Mouse (Mus musculus) thymus, adult 2 months (tissue): ENCODE results near the gene Atraid. TPM values are rescaled to one million over a fixed set of nuclear protein-coding genes. Genes with fewer than 3 reads are reported as not detected.

Source experiments
- DNase-seq: peaks from one replicate; pipeline ENCODE4 v3.0.0; 2021
- H3K27ac ChIP-seq: fragments of 200-500 bp; 2 replicates; pipeline ENCODE4 v1.5.1; 2012; ENCODE audit warnings: low read length, control low read depth; ENCODE audit not compliant: control insufficient read depth, insufficient read depth
- H3K27me3 ChIP-seq: fragments of 200-500 bp; 2 replicates; pipeline ENCODE4 v1.6.1; 2012; ENCODE audit warnings: mild to moderate bottlenecking, low read length, moderate library complexity, mixed read lengths; ENCODE audit not compliant: control insufficient read depth, insufficient read depth
- H3K36me3 ChIP-seq: fragments of 200-500 bp; 2 replicates; pipeline ENCODE4 v1.6.1; 2012; ENCODE audit warnings: mild to moderate bottlenecking, low read length, moderate library complexity; ENCODE audit not compliant: control insufficient read depth, insufficient read depth
- H3K4me1 ChIP-seq: fragments of 200-500 bp; replicated peaks from 2 replicates; pipeline ENCODE4 v1.6.1; 2012; ENCODE audit warnings: low read length; ENCODE audit not compliant: control insufficient read depth, insufficient read depth
- H3K4me3 ChIP-seq: fragments of 200-500 bp; 2 replicates; pipeline ENCODE4 v1.5.1; 2012; ENCODE audit warnings: mild to moderate bottlenecking, low read length, control low read depth, moderate library complexity; ENCODE audit not compliant: control insufficient read depth, insufficient read depth
- CTCF ChIP-seq: fragments of 200-500 bp; IDR thresholded peaks from 2 replicates; pipeline ENCODE4 v1.5.1; 2012; ENCODE audit warnings: mild to moderate bottlenecking, control low read depth, low read length, moderate library complexity, borderline replicate concordance; ENCODE audit not compliant: control insufficient read depth, poor library complexity, insufficient read depth; ENCODE audit errors: extremely low read depth
- POLR2A ChIP-seq: fragments of 200-500 bp; IDR thresholded peaks from 2 replicates; pipeline ENCODE4 v1.6.1; 2012; ENCODE audit warnings: mild to moderate bottlenecking, low read length, control low read depth, moderate library complexity; ENCODE audit not compliant: control insufficient read depth, poor library complexity, insufficient read depth; ENCODE audit errors: extremely low read depth
- WGBS: fragments of 180-500 bp; shearing (Covaris S2); methylation state at CpG from one replicate; pipeline ENCODE4 v1.1.7; 2018; 5-methylcytosine and 5-hydroxymethylcytosine counted together
- polyA plus RNA-seq: library from polyadenylated mRNA; depleted of rRNA; stranded (reverse); fragments of >200 nt; gene quantifications from 2 replicates; pipeline ENCODE4 v1.2.3, GENCODE M21; 2012; rRNA removed

Gene Atraid
- polyA plus RNA-seq: 52.0 and 67.0 TPM in 2 replicates

DNA sequence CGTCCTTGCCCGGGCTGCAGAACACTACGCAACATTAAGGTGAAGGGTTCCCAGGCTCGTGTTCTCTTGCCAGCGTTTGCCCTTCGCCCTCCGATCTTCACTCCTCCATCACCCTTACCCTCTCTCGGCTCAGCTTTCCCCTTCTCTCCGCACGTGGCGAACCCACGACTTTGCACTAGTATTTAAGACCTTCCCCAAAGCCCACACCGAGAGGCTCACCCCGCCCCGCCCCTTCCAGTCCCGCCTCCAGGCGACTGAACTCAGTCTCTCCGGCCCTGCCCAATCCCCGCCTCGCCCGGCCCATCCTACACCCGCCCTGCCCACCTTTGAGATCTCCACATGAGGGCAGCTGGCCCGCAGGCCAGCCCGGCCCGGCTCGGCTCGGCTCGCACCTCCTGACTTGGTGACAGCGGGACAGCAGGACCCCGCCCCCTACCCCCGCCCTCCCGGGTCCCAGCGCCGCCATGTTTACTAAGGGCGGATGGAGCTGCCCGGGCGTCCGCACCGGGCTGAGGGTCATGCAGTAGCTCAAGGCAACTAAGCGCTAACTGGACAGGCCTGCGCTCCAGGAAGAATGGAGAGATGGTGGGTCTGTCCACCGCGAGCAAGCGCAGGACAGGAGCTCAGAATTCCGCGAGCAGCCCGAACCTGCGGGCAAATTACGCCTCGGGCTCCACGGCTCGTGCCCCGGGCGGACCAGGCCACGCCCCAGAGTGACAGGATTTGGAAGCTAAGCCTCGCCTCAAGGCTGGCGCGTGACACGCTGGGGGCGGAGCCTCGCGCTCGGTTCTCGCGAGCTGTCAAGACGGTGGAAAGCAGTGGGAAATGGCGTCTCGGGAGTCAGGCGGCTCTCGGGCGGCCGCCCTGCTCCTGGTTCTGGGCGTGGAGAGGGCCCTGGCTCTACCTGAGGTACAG, at the start of gene Atraid:
Gene Atraid (plus strand): TSS at position 465 of the 915 bp plus-strand sequence.
- Histone ChIP-seq H3K4me1 (peaks cover 4% of the 10 kb centered on the region), H3K4me3 (peak within 1 kb of the TSS; percentile 63), H3K27ac (peak within 1 kb of the TSS; percentile 53), H3K27me3 (no peaks in the 10 kb centered on the region), H3K36me3 (no peaks in the 10 kb centered on the region)
- peak; percentile 98 for DNase-seq
- whole genome bisulfite sequencing: under 1% methylated on average over 73 of the region's 73 CpGs
- TF ChIP-seq POLR2A (peak; percentile 95), CTCF (peak; percentile 28; the same call in 1 of the 2 replicates)

- Histone ChIP-seq H3K4me1 (no peaks in the 10 kb centered on the region), H3K27ac (no peak overlapping the region), H3K27me3 (no peaks in the 10 kb centered on the region), H3K4me3 (no peak overlapping the region), H3K36me3 (no peaks in the 10 kb centered on the region)
- DNase-seq: no peak
- WGBS: 90% methylated on average over 5 of the region's 5 CpGs
- TF ChIP-seq CTCF: no peak
- TF ChIP-seq POLR2A: no peak
Measured at GRCm38 (mm10) chr5:30999324-30999723, 48.8 kb upstream of the Atraid start.

DNA sequence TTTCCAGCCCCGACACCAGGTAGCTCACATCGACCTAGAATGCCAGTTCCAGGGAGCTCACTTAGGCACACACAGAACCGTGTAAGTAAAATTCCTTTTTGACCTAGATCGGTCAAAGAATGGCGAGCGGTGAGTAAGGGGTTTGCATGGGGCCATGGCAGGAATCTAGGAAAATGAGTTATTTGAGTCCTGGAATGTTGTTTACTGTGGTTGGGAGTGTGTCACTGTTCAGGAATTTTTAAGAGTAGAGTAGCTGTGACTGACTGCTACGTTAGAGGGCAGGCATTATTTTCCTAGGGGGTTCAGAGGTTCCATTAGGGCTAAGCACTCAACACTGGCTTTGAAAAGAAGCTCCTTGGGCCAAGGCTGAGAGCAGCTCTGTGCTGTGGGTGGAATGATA, 48.0 kb upstream of the Atraid start:
- WGBS: 86% methylated on average over 7 of the region's 7 CpGs
- no peak for TF ChIP-seq CTCF
- H3K27ac ChIP-seq: no peak overlapping the region

GRCm38 (mm10) chr5:31000993-31001392, 47.1 kb upstream of the Atraid start:
- TF ChIP-seq CTCF: no peak
- H3K4me3 ChIP-seq: no peak overlapping the region
- no peaks in the 10 kb centered on the region for H3K4me1 ChIP-seq
- no peak for DNase-seq
- whole genome bisulfite sequencing: 81% methylated on average over 2 of the region's 2 CpGs
- no peaks in the 10 kb centered on the region for H3K27me3 ChIP-seq
- no peak overlapping the region for H3K27ac ChIP-seq
- no peaks in the 10 kb centered on the region for H3K36me3 ChIP-seq

More for the DNA sequence above, 48.0 kb upstream of the Atraid start:
- H3K36me3 ChIP-seq: no peaks in the 10 kb centered on the region
- no peaks in the 10 kb centered on the region for H3K27me3 ChIP-seq
- no peak for DNase-seq
- H3K4me3 ChIP-seq: no peak overlapping the region
- H3K4me1 ChIP-seq: no peaks in the 10 kb centered on the region

- 87% methylated on average over 4 of the region's 4 CpGs for WGBS
- TF ChIP-seq CTCF (no peak), POLR2A (no peak)
- DNase-seq: no peak
Measured at GRCm38 (mm10) chr5:31001560-31001959, 46.6 kb upstream of the Atraid start.

GRCm38 (mm10) chr5:31004184-31004583, 43.9 kb upstream of the Atraid start:
- peak; percentile 86 for DNase-seq
- no peak overlapping the region for H3K4me3 ChIP-seq
- H3K27me3 ChIP-seq: no peaks in the 10 kb centered on the region
- TF ChIP-seq POLR2A (no peak), CTCF (no peak)
- H3K4me1 ChIP-seq: no peaks in the 10 kb centered on the region
- no peak overlapping the region for H3K27ac ChIP-seq
- 13% methylated on average over 5 of the region's 5 CpGs for WGBS
- no peaks in the 10 kb centered on the region for H3K36me3 ChIP-seq

More at GRCm38 (mm10) chr5:31001560-31001959, 46.6 kb upstream of the Atraid start:
- no peak overlapping the region for H3K4me3 ChIP-seq
- no peaks in the 10 kb centered on the region for H3K4me1 ChIP-seq
- no peaks in the 10 kb centered on the region for H3K36me3 ChIP-seq
- no peaks in the 10 kb centered on the region for H3K27me3 ChIP-seq
- no peak overlapping the region for H3K27ac ChIP-seq
